Mouse (Mus musculus) midbrain, embryonic 14.5 days (tissue): Measurements from ENCODE around the gene Macf1. TPM values are rescaled to one million over a fixed set of nuclear protein-coding genes. Genes with fewer than 3 reads are reported as not detected.
A peak's percentile ranks its signal among the peaks of the same experiment; 100 is the strongest.
"Not testable (repeated sequence)": the region's sequence is repeated elsewhere in the genome, so short reads cannot be mapped to it uniquely, and the experiment has no call there.

Experiments
- ATAC-seq: fragments of 200-750 bp; cut with Nextera tagmentation; 2 replicates; pipeline ENCODE4 v1.8.0; 2017; ENCODE audit warnings: moderate number of reproducible peaks, moderate library complexity; ENCODE audit not compliant: low FRiP score, low TSS enrichment
- DNase-seq: peaks from one replicate; pipeline ENCODE4 v3.0.0-alpha.2; 2015
- H3K27ac ChIP-seq: fragments of 300-500 bp; sonication (generic); replicated peaks from 2 replicates; pipeline ENCODE4 v1.5.1; 2014; ENCODE audit warnings: mild to moderate bottlenecking, low read depth, low read length, moderate library complexity
- H3K27me3 ChIP-seq: fragments of 300-500 bp; sonication (generic); 2 replicates; pipeline ENCODE4 v1.6.1; 2014; ENCODE audit warnings: low read length, control low read depth, mixed read lengths; ENCODE audit not compliant: control insufficient read depth, insufficient read depth
- H3K36me3 ChIP-seq: fragments of 300-500 bp; sonication (generic); 2 replicates; pipeline ENCODE4 v1.6.1; 2014; ENCODE audit warnings: low read length, control low read depth; ENCODE audit not compliant: control insufficient read depth, insufficient read depth
- H3K4me1 ChIP-seq: fragments of 300-500 bp; sonication (generic); 2 replicates; pipeline ENCODE4 v1.6.1; 2014; ENCODE audit warnings: mild to moderate bottlenecking, antibody characterized with exemption, low read length, control low read depth; ENCODE audit not compliant: control insufficient read depth, insufficient read depth
- H3K4me2 ChIP-seq: fragments of 300-500 bp; sonication (generic); 2 replicates; pipeline ENCODE4 v1.6.1; 2014; ENCODE audit warnings: mild to moderate bottlenecking, low read length, moderate library complexity
- H3K4me3 ChIP-seq: fragments of 300-500 bp; sonication (generic); replicated peaks from 2 replicates; pipeline ENCODE4 v1.5.1; 2014; ENCODE audit warnings: low read depth, low read length
- H3K9ac ChIP-seq: fragments of 300-500 bp; sonication (generic); replicated peaks from 2 replicates; pipeline ENCODE4 v1.6.1; 2014; ENCODE audit warnings: mild to moderate bottlenecking, low read length, moderate library complexity
- H3K9me3 ChIP-seq: fragments of 300-500 bp; sonication (generic); 2 replicates; pipeline ENCODE4 v1.6.1; 2016; ENCODE audit warnings: low read length, control low read depth, mixed read lengths; ENCODE audit not compliant: control insufficient read depth
- WGBS: fragments of 180-500 bp; shearing (Covaris S2); extraction: QIAGEN DNeasy Blood & Tissue Kit; methylation state at CpG from one replicate; pipeline ENCODE4 v1.1.7; 2014; 5-methylcytosine and 5-hydroxymethylcytosine counted together
- polyA plus RNA-seq: library from polyadenylated mRNA; unstranded; fragments of >200 nt; fragmentation: Nextera tagmentation; extraction: Ambion mirVana; gene quantifications from 2 replicates; pipeline ENCODE4 v1.2.1, GENCODE M21; 2014

Macf1 gene
- polyA plus RNA-seq, 1 experiment from 2014 or later = 140 TPM

GRCm38 (mm10) chr4:123635428-123635827 is 48.7 kb downstream of the Macf1 start:
- DNase-seq (no peak), ATAC-seq (no peak)
- no peaks in the 10 kb centered on the region for H3K9me3 ChIP-seq
- 18% methylated on average over 1 of the region's 1 CpGs for WGBS
- no peaks in the 10 kb centered on the region for H3K27me3 ChIP-seq
- H3K36me3 ChIP-seq = no peaks in the 10 kb centered on the region; the same call in 1 of the 2 replicates
- no peak overlapping the region for H3K27ac ChIP-seq
- no peak overlapping the region for H3K9ac ChIP-seq
- no peak overlapping the region for H3K4me3 ChIP-seq
- no peaks in the 10 kb centered on the region for H3K4me1 ChIP-seq
- no peak overlapping the region for H3K4me2 ChIP-seq

GRCm38 (mm10) chr4:123634436-123634835 is 49.7 kb downstream of the Macf1 start:
- no peak overlapping the region for H3K9ac ChIP-seq
- WGBS = 65% methylated on average over 3 of the region's 3 CpGs
- DNase-seq (no peak), ATAC-seq (no peak)
- H3K27ac ChIP-seq = no peak overlapping the region
- H3K4me2 ChIP-seq = no peak overlapping the region
- no peak overlapping the region for H3K4me3 ChIP-seq
- no peaks in the 10 kb centered on the region for H3K27me3 ChIP-seq
- no peaks in the 10 kb centered on the region; the same call in 1 of the 2 replicates for H3K36me3 ChIP-seq
- H3K9me3 ChIP-seq = no peaks in the 10 kb centered on the region
- H3K4me1 ChIP-seq = no peaks in the 10 kb centered on the region

GRCm38 (mm10) chr4:123633874-123634273 is 50.3 kb downstream of the Macf1 start:
- no peak overlapping the region for H3K4me3 ChIP-seq
- ATAC-seq (no peak), DNase-seq (no peak)
- H3K9ac ChIP-seq = no peak overlapping the region
- no peaks in the 10 kb centered on the region for H3K9me3 ChIP-seq
- no peak overlapping the region for H3K27ac ChIP-seq
- no peaks in the 10 kb centered on the region for H3K4me1 ChIP-seq
- no peaks in the 10 kb centered on the region for H3K36me3 ChIP-seq
- no peak overlapping the region for H3K4me2 ChIP-seq
- no peaks in the 10 kb centered on the region for H3K27me3 ChIP-seq
- 78% methylated on average over 4 of the region's 4 CpGs for WGBS

GRCm38 (mm10) chr4:123633370-123633769 is 50.8 kb downstream of the Macf1 start:
- Histone ChIP-seq H3K27ac (no peak overlapping the region), H3K4me2 (no peak overlapping the region), H3K4me1 (no peaks in the 10 kb centered on the region), H3K36me3 (no peaks in the 10 kb centered on the region), H3K9ac (no peak overlapping the region), H3K9me3 (no peaks in the 10 kb centered on the region), H3K27me3 (no peaks in the 10 kb centered on the region), H3K4me3 (no peak overlapping the region)
- DNase-seq (peak; percentile 41), ATAC-seq (no peak)
- WGBS = 27% methylated on average over 3 of the region's 3 CpGs

GRCm38 (mm10) chr4:123632116-123632515 is 52.0 kb downstream of the Macf1 start:
- not testable (repeated sequence) for H3K4me1 ChIP-seq, ATAC-seq, DNase-seq, H3K4me3 ChIP-seq, H3K27me3 ChIP-seq, H3K9me3 ChIP-seq, H3K4me2 ChIP-seq, H3K27ac ChIP-seq, H3K9ac ChIP-seq, H3K36me3 ChIP-seq
- 98% methylated on average over 5 of the region's 6 CpGs for WGBS

- no peaks in the 10 kb centered on the region for H3K27me3 ChIP-seq
These were observed 52.5 kb downstream of the Macf1 start for GRCm38 (mm10) chr4:123631654-123632053.

GRCm38 (mm10) chr4:123627683-123628082 is 56.5 kb downstream of the Macf1 start:
- H3K36me3 ChIP-seq = no peaks in the 10 kb centered on the region
- DNase-seq (peak; percentile 33), ATAC-seq (no peak)
- no peak overlapping the region for H3K4me3 ChIP-seq
- H3K9ac ChIP-seq = no peak overlapping the region
- no peak overlapping the region for H3K27ac ChIP-seq
- no peaks in the 10 kb centered on the region for H3K27me3 ChIP-seq
- WGBS = 37% methylated on average over 5 of the region's 5 CpGs
- H3K9me3 ChIP-seq = no peaks in the 10 kb centered on the region
- H3K4me1 ChIP-seq = peaks cover 12% of the 10 kb centered on the region
- no peak overlapping the region for H3K4me2 ChIP-seq

More at GRCm38 (mm10) chr4:123631654-123632053, 52.5 kb downstream of the Macf1 start:
- Histone ChIP-seq H3K4me2 (no peak overlapping the region), H3K9me3 (no peaks in the 10 kb centered on the region), H3K4me3 (no peak overlapping the region), H3K27ac (no peak overlapping the region), H3K9ac (no peak overlapping the region), H3K36me3 (no peaks in the 10 kb centered on the region), H3K4me1 (no peaks in the 10 kb centered on the region)
- WGBS = 90% methylated on average over 3 of the region's 3 CpGs
- ATAC-seq = no peak
- no peak for DNase-seq

- peaks cover 12% of the 10 kb centered on the region for H3K4me1 ChIP-seq
- DNase-seq = no peak
- no peak for ATAC-seq
- H3K4me3 ChIP-seq = no peak overlapping the region
- no peak overlapping the region for H3K9ac ChIP-seq
- H3K4me2 ChIP-seq = no peak overlapping the region
- H3K27me3 ChIP-seq = no peaks in the 10 kb centered on the region
- H3K36me3 ChIP-seq = no peaks in the 10 kb centered on the region
- H3K9me3 ChIP-seq = no peaks in the 10 kb centered on the region
- WGBS = 76% methylated on average over 6 of the region's 6 CpGs
- no peak overlapping the region for H3K27ac ChIP-seq
These were observed 58.7 kb downstream of the Macf1 start for GRCm38 (mm10) chr4:123625332-123626072.

- no peak overlapping the region for H3K4me3 ChIP-seq
- no peaks in the 10 kb centered on the region for H3K27me3 ChIP-seq
- H3K4me1 ChIP-seq = peaks cover 12% of the 10 kb centered on the region
- 0 out of 2 replicates have a peak overlapping the region, but pooled peaks have one; percentile 45 for H3K27ac ChIP-seq
- no peak for DNase-seq
- H3K36me3 ChIP-seq = no peaks in the 10 kb centered on the region
- no peak overlapping the region for H3K9ac ChIP-seq
- no peaks in the 10 kb centered on the region for H3K9me3 ChIP-seq
- WGBS = 8% methylated on average over 5 of the region's 5 CpGs
- no peak overlapping the region for H3K4me2 ChIP-seq
- ATAC-seq = no peak
These were observed 59.7 kb downstream of the Macf1 start for GRCm38 (mm10) chr4:123624438-123624837.
